Mouse (Mus musculus): ENCODE results near the gene Adamtsl1. TPM values are rescaled to one million over a fixed set of nuclear protein-coding genes. Genes with fewer than 3 reads are reported as not detected.

Adamtsl1 gene
- total RNA-seq, 2 experiments from 2014 or later, result 4.3 to 5.5 TPM

DNA sequence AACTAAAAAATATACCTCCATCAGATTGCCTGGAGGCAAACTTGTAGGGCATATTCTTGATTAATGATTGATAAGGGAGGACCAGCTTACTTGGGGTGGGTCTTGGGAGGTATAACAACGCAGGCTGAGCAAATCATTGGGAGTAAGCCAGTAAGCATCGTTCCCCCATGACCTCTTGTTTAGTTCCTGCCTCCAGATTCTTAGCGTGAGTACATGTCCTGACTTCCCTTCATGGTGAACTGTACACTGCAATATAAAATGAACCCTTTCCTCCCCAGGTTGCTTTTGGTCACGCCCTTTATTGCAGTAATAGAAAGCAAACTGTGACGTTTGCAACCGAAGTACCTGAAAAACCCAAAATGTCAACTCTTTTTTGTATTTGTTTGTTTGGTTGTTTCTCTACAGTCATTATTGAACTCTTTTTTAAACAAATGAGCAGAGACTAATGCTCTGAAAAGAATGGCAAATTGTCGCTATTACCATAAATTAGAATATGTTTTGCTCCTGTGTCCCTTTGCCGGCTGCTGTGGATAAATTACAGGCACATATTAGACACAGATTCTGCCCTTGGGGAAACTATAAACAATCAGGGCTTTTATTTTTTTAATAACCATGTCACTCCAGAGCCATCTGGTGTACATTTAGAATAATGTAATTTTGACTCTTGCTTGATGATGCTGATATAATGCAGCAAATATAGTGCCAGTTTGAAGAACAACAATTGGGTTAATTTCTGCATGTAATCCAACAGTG lies 310.2 kb downstream of the Adamtsl1 start:
- no peak for TF ChIP-seq CTCF (IDR thresholded peaks at IDR 0.05)
- intact Hi-C loops (cut with DNase I), result no loop called here
- no peak overlapping the region for H3K27ac ChIP-seq
- DNase-seq (ENCODE audit: extremely low spot score in 1 of 2, low spot score in 2 of 2), result no peak
- no peak overlapping the region for H3K4me3 ChIP-seq

DNA sequence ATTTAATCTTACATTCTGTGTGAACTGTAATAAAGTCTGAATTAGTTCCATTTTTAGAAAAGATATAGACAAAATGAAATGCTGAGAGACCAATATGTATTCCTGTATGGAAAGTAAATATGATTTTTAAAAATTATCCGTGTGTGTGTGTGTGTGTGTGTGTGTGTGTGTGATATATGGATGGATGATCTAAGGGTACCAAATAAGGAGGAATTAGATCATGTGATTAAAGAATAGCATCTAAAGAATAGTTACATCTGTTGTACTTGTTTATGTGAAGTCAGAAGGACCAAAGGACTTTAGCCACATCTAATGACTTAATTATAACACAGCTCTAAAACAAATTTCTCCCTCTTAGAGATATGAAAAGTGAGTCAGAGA lies 310.7 kb downstream of the Adamtsl1 start:
- DNase-seq (ENCODE audit: extremely low spot score in 1 of 2, low spot score in 2 of 2), result no peak
- Histone ChIP-seq H3K27ac (no peak overlapping the region), H3K4me3 (no peak overlapping the region)
- TF ChIP-seq CTCF (IDR thresholded peaks at IDR 0.05), result no peak
- intact Hi-C loops (cut with DNase I), result no loop called here

DNA sequence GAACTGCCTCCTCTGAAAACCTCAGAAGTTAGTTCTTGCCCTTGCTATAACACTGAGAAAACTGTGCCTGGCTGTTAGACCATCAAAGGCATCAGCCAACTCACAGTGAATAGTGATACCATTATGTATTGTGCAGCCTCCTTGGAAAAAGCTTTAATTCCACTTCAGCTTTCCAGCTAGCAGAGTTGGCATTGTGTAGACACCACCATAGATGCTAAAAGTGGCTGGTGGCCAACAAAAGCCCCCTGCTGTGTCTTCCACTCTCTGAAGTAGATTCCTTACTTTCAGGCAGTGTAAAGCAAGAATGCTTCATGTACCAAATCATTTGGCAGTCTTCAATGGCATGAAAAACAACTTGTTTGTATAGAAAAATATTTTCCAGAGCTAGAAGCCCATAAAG lies 323.1 kb downstream of the Adamtsl1 start:
- intact Hi-C loops (cut with DNase I), result loop anchor here (10.0 kb wide), 3 partner anchors 548 to 858 kb away; no protein-coding TSS in a partner anchor
- no peak overlapping the region; the same call in 1 of the 2 replicates for H3K27ac ChIP-seq
- no peak for DNase-seq (ENCODE audit: extremely low spot score in 1 of 2, low spot score in 2 of 2)
- no peak overlapping the region for H3K4me3 ChIP-seq
- no peak for TF ChIP-seq CTCF (IDR thresholded peaks at IDR 0.05)

DNA sequence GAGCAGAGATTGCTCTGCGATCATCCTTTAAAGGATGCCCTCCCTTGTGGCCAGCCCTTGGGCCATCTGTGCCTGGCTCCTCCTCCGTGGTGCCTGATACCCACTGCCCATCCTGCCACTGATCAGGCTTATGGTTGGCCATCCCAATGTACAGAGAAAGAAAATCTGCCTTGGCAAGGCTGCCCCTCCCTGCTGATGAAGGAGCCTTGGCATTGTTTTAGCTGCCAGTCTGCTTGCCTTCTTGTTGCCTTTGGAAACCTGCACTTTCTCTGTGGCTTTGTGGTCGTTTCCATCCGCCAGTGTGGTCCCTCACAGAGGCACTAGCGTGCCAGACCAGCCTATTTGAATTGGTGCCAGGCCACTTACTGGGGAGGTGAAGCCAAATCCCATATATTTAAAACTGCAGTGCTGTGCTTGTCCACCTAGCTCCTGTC lies 323.6 kb downstream of the Adamtsl1 start:
- H3K27ac ChIP-seq, result no peak overlapping the region; the same call in 1 of the 2 replicates
- DNase-seq (ENCODE audit: extremely low spot score in 1 of 2, low spot score in 2 of 2), result no peak
- TF ChIP-seq CTCF (IDR thresholded peaks at IDR 0.05), result no peak
- intact Hi-C loops (cut with DNase I), result loop anchor here (10.0 kb wide), 3 partner anchors 547 to 857 kb away; no protein-coding TSS in a partner anchor
- no peak overlapping the region for H3K4me3 ChIP-seq

DNA sequence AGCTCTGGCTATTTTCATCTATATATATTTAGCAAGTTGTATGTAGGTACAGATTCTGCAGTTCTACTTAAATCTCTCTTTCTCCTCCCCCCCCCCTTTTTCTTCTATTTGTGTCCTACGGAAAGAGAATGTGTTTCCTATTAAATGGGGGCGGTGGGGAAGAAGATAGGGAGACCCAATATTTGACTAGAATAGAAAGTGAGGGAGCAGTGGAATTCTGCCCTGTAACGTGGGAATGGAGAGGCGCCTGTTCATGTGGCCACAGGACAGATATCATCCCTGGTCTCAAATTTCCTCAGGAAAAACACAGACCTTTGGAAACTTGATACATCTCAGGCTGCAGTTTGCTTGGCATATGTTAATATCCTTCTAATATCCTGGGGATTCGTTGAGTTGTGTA lies 324.1 kb downstream of the Adamtsl1 start:
- Histone ChIP-seq H3K4me3 (no peak overlapping the region), H3K27ac (no peak overlapping the region)
- intact Hi-C loops (cut with DNase I), result loop anchor here (10.0 kb wide), 3 partner anchors 547 to 857 kb away; no protein-coding TSS in a partner anchor
- no peak for TF ChIP-seq CTCF (IDR thresholded peaks at IDR 0.05)
- DNase-seq (ENCODE audit: extremely low spot score in 1 of 2, low spot score in 2 of 2), result no peak

DNA sequence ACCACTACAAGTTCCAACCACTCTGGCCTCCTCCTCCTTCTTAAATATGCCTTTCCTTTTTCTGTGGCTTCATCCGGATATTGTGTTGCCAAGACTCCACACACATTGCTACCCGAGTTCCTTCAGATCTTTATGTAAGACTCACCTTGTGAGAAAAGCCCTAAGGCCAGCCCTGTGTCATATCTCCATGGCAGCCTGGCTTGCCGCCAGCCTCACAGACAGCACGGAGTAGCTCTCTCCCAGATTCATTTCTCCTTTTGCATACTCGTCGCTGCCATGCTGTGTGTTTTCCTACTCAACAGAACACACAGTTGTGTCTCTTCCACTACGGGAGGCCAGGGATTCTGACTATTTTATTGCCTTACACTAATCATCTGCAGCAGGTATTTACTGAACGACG lies 328.1 kb downstream of the Adamtsl1 start:
- H3K27ac ChIP-seq, result no peak overlapping the region
- intact Hi-C loops (cut with DNase I), result loop anchor here (5.0 kb wide), 1 partner anchor 75 kb away; no protein-coding TSS in a partner anchor
- DNase-seq (ENCODE audit: extremely low spot score in 1 of 2, low spot score in 2 of 2), result no peak
- H3K4me3 ChIP-seq, result no peak overlapping the region
- TF ChIP-seq CTCF (IDR thresholded peaks at IDR 0.05), result no peak

DNA sequence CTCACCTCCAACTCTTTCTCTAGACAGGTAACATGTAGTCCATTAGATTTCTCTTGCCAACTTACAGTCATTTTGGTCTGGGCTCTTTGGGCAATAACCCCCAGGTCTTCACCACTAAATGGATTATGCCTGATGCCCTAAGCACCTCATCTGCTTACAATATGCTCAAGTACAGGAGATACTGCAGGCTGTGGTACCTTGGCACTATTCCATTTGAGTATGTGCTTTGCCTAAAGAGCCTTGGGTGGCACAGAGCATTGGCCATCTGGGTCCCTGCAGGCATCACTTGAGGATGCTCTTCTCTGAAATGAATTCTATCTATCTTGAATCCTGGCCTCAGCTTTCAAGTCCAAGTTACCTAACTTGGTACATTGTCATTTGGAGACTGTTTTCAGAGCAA lies 330.4 kb downstream of the Adamtsl1 start:
- intact Hi-C loops (cut with DNase I), result loop anchor here (5.0 kb wide), 1 partner anchor 73 kb away; no protein-coding TSS in a partner anchor
- Histone ChIP-seq H3K27ac (no peak overlapping the region), H3K4me3 (no peak overlapping the region)
- no peak for DNase-seq (ENCODE audit: extremely low spot score in 1 of 2, low spot score in 2 of 2)
- no peak for TF ChIP-seq CTCF (IDR thresholded peaks at IDR 0.05)

DNA sequence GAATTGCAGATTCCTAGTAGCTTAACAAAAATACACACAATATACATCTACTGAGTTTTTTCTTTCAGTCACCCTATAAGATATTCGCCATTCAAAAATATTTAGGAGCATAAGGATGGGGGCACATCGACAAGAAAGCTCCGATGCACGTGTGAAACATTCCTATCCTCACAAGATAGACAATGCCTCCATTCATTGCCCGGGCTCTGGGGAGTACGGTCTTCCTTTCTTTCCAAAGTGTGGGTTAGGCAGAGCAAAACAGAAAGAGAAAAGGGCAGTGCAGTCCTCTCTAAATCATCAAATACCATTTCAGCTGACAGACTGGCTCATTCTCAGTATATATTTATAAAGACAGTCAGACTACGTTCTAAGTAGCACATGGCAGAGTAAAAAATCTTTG lies 332.0 kb downstream of the Adamtsl1 start:
- Histone ChIP-seq H3K4me3 (no peak overlapping the region), H3K27ac (no peak overlapping the region)
- no peak for DNase-seq (ENCODE audit: extremely low spot score in 1 of 2, low spot score in 2 of 2)
- no peak for TF ChIP-seq CTCF (IDR thresholded peaks at IDR 0.05)
- intact Hi-C loops (cut with DNase I), result no loop called here

DNA sequence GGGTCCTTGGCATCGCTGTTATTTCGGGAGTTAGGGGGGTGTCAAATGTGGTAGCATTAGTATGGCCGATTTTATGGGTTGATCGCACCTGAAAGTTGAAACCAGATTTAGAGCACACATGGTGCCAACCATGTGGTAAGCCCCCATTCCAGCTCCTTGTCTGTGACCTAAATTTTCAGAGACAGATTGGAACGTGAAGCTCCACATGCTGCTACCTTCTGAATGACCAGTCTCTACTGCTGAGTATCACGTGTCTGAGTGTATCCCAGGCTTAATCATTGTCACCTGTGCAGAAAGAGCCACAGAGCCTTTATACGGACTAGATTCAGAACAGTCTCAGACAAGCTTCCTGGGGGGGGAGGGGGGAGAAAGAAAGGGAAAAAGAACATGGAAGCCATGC lies 339.4 kb downstream of the Adamtsl1 start:
- no peak overlapping the region for H3K4me3 ChIP-seq
- TF ChIP-seq CTCF (IDR thresholded peaks at IDR 0.05), result no peak
- no peak for DNase-seq (ENCODE audit: extremely low spot score in 1 of 2, low spot score in 2 of 2)
- intact Hi-C loops (cut with DNase I), result no loop called here
- H3K27ac ChIP-seq, result no peak overlapping the region

DNA sequence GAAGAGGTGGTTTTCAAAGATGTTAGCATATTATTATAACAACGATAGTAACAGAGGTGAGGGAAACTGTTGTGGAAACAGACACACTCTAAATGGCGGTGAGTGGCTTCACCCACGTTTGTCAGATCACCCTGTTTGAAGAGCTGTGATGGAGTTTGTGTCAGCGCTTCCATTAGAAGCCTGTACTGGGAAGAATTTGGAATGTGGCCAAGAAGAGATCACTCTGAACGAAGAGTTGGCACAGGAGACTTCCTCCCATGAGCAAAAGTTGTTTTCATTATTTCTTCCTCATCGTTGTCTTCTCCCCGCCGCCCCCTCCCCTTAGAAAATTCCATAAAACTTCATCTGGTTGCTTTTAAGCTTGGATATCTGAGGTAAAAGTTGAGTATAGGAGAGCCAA lies 340.5 kb downstream of the Adamtsl1 start:
- no peak overlapping the region for H3K4me3 ChIP-seq
- no peak for DNase-seq (ENCODE audit: extremely low spot score in 1 of 2, low spot score in 2 of 2)
- TF ChIP-seq CTCF (IDR thresholded peaks at IDR 0.05), result no peak
- intact Hi-C loops (cut with DNase I), result no loop called here
- no peak overlapping the region for H3K27ac ChIP-seq

DNA sequence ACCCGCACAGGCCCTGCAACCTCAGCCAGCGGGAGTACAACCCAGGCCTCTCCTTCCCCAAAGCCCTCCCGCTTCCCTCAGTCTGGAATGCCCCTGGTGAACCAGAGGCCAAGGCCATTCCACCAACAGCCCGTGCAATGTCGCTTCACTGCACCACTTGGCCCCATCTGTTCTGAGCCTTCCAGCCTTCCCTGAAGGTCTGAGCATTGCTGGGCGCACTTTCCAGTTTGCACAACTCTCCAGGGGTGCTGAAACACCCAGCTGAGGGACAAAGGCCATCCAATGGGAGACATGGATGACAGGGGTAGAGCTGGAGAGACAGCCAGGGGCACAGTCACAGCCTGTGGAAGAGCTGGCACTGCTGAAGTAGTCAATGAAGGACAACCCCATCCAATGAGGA lies 365.4 kb downstream of the Adamtsl1 start:
- DNase-seq (ENCODE audit: extremely low spot score in 1 of 2, low spot score in 2 of 2), result no peak
- no peak overlapping the region for H3K4me3 ChIP-seq
- no peak overlapping the region for H3K27ac ChIP-seq
- intact Hi-C loops (cut with DNase I), result no loop called here
- no peak for TF ChIP-seq CTCF (IDR thresholded peaks at IDR 0.05)

DNA sequence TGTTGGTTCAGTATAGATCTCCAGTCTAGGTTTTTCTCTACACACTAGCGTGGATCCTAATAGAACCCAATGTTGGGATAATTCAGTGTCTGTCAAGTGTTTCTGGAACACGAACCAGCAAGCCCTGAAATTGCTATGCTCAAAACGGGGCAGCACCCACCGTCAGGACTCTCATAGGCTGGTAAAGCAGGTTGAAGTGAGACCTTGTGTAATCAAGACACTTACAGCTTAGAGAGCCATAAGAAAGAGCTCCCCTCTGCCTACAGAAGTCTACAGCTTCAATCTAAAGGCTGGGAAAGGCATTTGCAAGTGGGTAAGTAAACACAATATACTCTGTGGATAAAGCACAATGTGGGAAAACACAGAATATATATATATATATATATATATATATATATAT lies 367.3 kb downstream of the Adamtsl1 start:
- no peak for TF ChIP-seq CTCF (IDR thresholded peaks at IDR 0.05)
- DNase-seq (ENCODE audit: extremely low spot score in 1 of 2, low spot score in 2 of 2), result no peak
- Histone ChIP-seq H3K4me3 (no peak overlapping the region), H3K27ac (no peak overlapping the region)
- intact Hi-C loops (cut with DNase I), result no loop called here

DNA sequence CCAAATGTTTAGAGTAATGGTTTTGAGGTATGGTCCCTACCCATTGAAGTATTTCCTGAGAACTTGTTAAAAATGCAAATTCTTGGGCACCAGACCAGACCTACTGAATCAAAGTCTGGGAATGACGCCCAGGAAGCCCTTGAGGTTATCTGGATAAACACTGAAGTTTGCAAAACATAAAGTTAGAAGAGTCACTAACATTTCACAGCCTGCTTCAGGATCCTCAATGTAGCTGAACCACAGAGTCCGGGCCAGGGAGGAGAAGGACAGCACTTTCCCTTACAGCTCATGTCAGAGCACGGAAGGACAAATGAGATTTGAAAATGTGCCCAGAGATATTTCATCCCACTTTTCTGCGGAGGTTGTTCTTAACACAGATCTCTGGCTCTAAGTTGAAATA lies 370.1 kb downstream of the Adamtsl1 start:
- intact Hi-C loops (cut with DNase I), result no loop called here
- DNase-seq (ENCODE audit: extremely low spot score in 1 of 2, low spot score in 2 of 2), result no peak
- TF ChIP-seq CTCF (IDR thresholded peaks at IDR 0.05), result no peak
- Histone ChIP-seq H3K4me3 (no peak overlapping the region), H3K27ac (no peak overlapping the region)

All from left cerebral cortex, adult 2 months (tissue).